Mouse (Mus musculus) stomach, postnatal 0 days (tissue): ENCODE measurements at regions not wholly inside any gene's neighbourhood (a gene's known extent, or its start where the extent isn't known, plus 50 kb on each side); places are given as distances from the start of the nearest gene placed in this dataset.

Experiments
- ATAC-seq: fragments of 200-750 bp; cut with Nextera tagmentation; 2 replicates; pipeline ENCODE4 v1.8.0; 2017; ENCODE audit not compliant: low FRiP score, low TSS enrichment
- DNase-seq: peaks from one replicate; pipeline ENCODE4 v3.0.0-alpha.2; 2016; ENCODE audit warnings: low spot score
- H3K27ac ChIP-seq: fragments of 300-500 bp; sonication (generic); replicated peaks from 2 replicates; pipeline ENCODE4 v1.5.1; 2014; ENCODE audit warnings: mild to moderate bottlenecking, control low read depth
- H3K27me3 ChIP-seq: fragments of 300-500 bp; sonication (generic); 2 replicates; pipeline ENCODE4 v1.6.1; 2014; ENCODE audit warnings: low read length; ENCODE audit not compliant: control insufficient read depth, insufficient read depth
- H3K36me3 ChIP-seq: fragments of 300-500 bp; sonication (generic); 2 replicates; pipeline ENCODE4 v1.6.1; 2014; ENCODE audit warnings: low read length, mixed read lengths; ENCODE audit not compliant: control insufficient read depth, insufficient read depth
- H3K4me1 ChIP-seq: fragments of 300-500 bp; sonication (generic); replicated peaks from 2 replicates; pipeline ENCODE4 v1.6.1; 2014; ENCODE audit warnings: antibody characterized with exemption; ENCODE audit not compliant: control insufficient read depth, insufficient read depth
- H3K4me2 ChIP-seq: fragments of 300-500 bp; sonication (generic); replicated peaks from 2 replicates; pipeline ENCODE4 v1.6.1; 2014; ENCODE audit warnings: low read depth, mild to moderate bottlenecking, control low read depth, moderate library complexity
- H3K4me3 ChIP-seq: fragments of 300-500 bp; sonication (generic); 2 replicates; pipeline ENCODE4 v1.5.1; 2014; ENCODE audit warnings: low read depth, low read length, control low read depth
- H3K9ac ChIP-seq: fragments of 300-500 bp; sonication (generic); 2 replicates; pipeline ENCODE4 v1.6.1; 2014; ENCODE audit warnings: mild to moderate bottlenecking, low read length, control low read depth, mixed read lengths
- H3K9me3 ChIP-seq: fragments of 300-500 bp; sonication (generic); 2 replicates; pipeline ENCODE4 v1.6.1; 2016; ENCODE audit warnings: low read length; ENCODE audit not compliant: control insufficient read depth
- CTCF ChIP-seq: IDR thresholded peaks from 2 replicates; pipeline ENCODE4 v1.5.1; 2016; ENCODE audit warnings: antibody characterized with exemption, low read depth, mild to moderate bottlenecking, moderate library complexity
- EP300 ChIP-seq: optimal IDR thresholded peaks from 2 replicates; pipeline ENCODE3; 2016; ENCODE audit warnings: antibody characterized with exemption
- whole genome bisulfite sequencing: fragments of 180-500 bp; shearing (Covaris S2); extraction: QIAGEN DNeasy Blood & Tissue Kit; methylation state at CpG from one replicate; pipeline ENCODE4 v1.1.7; 2014; 5-methylcytosine and 5-hydroxymethylcytosine counted together

DNA sequence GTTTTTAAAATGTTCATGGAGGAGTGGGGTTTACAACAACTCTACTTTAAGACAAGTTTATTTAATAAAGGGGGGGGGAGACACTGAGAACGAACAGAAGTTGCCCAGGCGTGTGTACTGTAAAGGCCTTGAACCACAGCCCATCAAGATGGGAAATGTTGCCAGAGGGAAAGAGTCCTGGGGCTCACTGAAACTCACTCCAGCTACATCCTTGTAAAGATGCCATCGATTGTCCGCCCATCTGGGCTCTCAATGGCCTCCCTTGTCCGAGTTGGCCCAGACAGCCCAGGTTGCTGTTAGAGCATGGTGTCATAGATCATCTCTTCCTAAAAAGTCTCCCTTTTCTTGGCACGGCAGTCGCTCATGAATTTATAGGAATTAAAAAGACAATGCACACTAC lies 462.7 kb upstream of the Gm19410 start:
- Histone ChIP-seq H3K9ac (no peak overlapping the region), H3K27ac (no peak overlapping the region), H3K9me3 (no peaks in the 10 kb centered on the region), H3K4me2 (no peak overlapping the region), H3K4me1 (no peaks in the 10 kb centered on the region), H3K27me3 (no peaks in the 10 kb centered on the region), H3K36me3 (no peaks in the 10 kb centered on the region), H3K4me3 (no peak overlapping the region)
- TF ChIP-seq CTCF (no peak), EP300 (no peak)
- no peak for ATAC-seq
- WGBS: 83% methylated on average over 7 of the region's 7 CpGs
- DNase-seq: no peak

DNA sequence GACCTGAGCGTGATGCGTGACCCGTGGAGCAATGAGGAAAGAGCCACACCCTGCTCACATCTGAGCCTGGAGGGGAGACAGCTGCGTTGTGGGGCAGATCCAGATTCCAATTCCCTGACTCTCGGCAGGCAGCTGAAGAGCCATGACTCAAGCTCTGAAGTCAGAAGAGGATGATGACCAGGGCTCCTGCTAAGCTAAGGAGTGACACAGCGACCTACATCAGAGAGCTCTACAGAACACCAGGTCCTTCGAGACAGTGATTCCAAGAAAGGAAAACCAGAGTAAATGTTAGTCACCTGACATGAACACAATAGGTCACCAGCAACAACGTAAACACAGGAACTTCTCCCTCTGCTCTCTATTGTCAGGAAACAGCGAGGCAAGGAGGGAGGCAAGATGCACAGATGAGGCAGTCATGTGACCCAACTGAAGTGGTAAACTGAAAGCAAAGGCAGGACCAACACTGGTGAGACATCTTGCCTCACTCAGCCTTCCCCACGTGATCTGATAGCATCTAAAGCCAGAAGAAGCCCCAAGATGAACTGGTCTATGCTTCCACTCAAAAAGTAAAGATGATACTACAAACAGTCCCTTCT lies 444.2 kb upstream of the Gm19410 start:
- Histone ChIP-seq H3K27ac (0 out of 2 replicates have a peak overlapping the region, but pooled peaks have one; percentile 13), H3K4me1 (no peaks in the 10 kb centered on the region), H3K36me3 (no peaks in the 10 kb centered on the region), H3K4me3 (no peak overlapping the region), H3K9ac (no peak overlapping the region), H3K27me3 (no peaks in the 10 kb centered on the region), H3K4me2 (no peak overlapping the region), H3K9me3 (no peaks in the 10 kb centered on the region)
- ATAC-seq (peak; percentile 93), DNase-seq (no peak)
- 52% methylated on average over 10 of the region's 10 CpGs for WGBS
- no peak for TF ChIP-seq CTCF
- TF ChIP-seq EP300: no peak

DNA sequence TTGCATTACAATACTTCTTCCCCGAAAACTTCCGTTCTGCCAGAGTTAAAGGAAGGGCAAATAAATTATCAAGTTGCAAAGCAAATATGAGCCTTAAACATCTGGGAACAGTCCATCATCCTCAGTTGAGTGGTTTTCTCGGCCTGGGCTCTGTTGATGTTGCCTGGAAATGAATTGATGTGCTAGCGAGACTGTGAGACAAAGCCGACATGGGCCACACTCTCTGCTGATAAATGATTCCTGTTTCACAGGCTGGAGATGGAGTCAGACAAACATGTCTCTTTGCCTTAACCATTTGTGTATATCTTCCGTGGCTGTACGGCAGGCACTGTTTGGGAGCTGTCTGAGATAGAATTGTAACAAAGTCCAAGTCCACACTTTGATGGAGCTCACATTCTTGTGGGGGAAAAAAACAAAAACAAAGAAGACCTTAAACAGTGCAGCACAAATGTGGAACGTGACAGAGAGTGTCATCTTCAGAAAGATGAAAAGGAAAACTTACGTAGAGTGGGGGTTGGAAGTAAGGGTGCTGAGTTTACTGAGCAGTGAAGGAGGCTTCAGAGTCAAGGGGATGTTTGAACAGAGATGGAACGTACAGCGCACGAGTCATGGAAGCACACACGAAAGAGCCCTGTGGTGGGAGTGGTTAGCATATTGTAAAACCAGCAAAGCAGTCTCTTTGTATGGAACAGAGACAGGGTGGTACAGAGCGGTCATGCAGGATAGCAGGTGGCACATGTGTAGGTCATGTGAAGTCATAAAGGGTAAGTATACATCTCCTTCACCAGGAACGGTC lies 442.2 kb upstream of the Gm19410 start:
- ATAC-seq (no peak), DNase-seq (no peak)
- 38% methylated on average over 15 of the region's 15 CpGs for WGBS
- Histone ChIP-seq H3K27me3 (no peaks in the 10 kb centered on the region), H3K4me2 (no peak overlapping the region), H3K9ac (no peak overlapping the region), H3K4me3 (no peak overlapping the region), H3K27ac (no peak overlapping the region), H3K4me1 (no peaks in the 10 kb centered on the region), H3K36me3 (no peaks in the 10 kb centered on the region), H3K9me3 (no peaks in the 10 kb centered on the region)
- no peak for TF ChIP-seq CTCF
- no peak for TF ChIP-seq EP300
